Mouse (Mus musculus) E14TG2a.4 (cell line): ENCODE results near the gene Rp9.
"Not testable (repeated sequence)": the region's sequence is repeated elsewhere in the genome, so short reads cannot be mapped to it uniquely, and the experiment has no call there.

Experiments used
- CTCF ChIP-seq: conservative IDR thresholded peaks from 2 replicates; pipeline ENCODE4 v1.5.1; 2014; ENCODE audit warnings: low read length
- NANOG ChIP-seq: IDR thresholded peaks from 2 replicates; pipeline ENCODE4 v1.6.1; 2014; ENCODE audit warnings: borderline replicate concordance, low read length, mixed read lengths
- POU5F1 ChIP-seq: IDR thresholded peaks from 2 replicates; pipeline ENCODE4 v1.6.1; 2014; ENCODE audit warnings: low read length, borderline replicate concordance

DNA sequence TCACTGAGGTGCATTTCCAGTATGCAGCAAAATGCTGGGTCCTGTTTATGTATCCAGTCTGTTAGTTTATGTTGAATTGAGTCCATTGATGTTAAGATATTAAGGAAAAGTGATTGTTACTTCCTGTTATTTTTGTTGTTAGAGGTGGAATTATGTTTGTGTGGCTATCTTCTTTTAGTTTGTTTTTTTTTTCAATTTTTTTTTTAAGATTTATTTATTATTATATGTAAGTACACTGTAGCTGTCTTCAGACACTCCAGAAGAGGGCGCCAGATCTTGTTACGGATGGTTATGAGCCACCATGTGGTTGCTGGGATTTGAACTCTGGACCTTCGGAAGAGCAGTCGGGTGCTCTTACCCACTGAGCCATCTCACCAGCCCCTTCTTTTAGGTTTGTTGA is 61.9 kb downstream of the Rp9 start:
- TF ChIP-seq CTCF = peak; percentile 22; the same call in 1 of the 2 replicates
- TF ChIP-seq NANOG, POU5F1: not testable (repeated sequence)
